Mouse (Mus musculus) kidney, adult 2 months (tissue): ENCODE data around the gene Trappc3.

ENCODE experiments used
- CTCF ChIP-seq: fragments of 200-500 bp; conservative IDR thresholded peaks from 2 replicates; pipeline ENCODE4 v1.5.1; 2011; ENCODE audit warnings: low read depth, mild to moderate bottlenecking, control low read depth, low read length, moderate library complexity, mixed read lengths; ENCODE audit not compliant: insufficient read depth, insufficient read length
- POLR2A ChIP-seq: fragments of 200-500 bp; IDR thresholded peaks from one replicate; pipeline ENCODE4 v1.6.1; 2011; ENCODE audit warnings: low read depth, low read length, control low read depth

DNA sequence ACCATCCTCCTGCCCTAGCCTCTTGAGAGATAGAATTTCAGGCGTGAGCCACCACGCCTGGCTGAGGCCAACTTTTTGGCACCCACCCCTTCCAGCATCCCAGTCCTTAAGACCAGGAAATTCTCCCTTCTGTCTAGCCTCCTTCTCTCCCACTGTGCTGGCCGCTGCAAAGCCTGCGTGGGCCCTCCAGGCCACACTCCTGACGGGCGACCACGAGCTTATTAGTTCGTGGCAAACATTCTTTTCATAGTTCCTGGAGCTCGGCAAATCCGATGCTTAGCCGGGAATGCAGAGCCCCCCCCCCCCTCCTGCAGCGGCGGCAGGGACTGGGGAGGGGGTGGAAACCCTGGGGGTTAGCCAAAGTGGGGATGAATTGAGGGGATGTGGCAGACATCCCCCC lies 29.1 kb downstream of the Trappc3 start:
- TF ChIP-seq POLR2A (no peak), CTCF (no peak)
